Mouse (Mus musculus): ENCODE results near the gene Plekhg3. TPM values are rescaled to one million over a fixed set of nuclear protein-coding genes. Genes with fewer than 3 reads are reported as not detected.

Gene Plekhg3
- total RNA-seq, 2 experiments from 2014 or later, result 13.6 to 18.5 TPM

GRCm38 (mm10) chr12:76619847-76620246 lies 89.2 kb downstream of the Plekhg3 start:
- no peak for DNase-seq

DNA sequence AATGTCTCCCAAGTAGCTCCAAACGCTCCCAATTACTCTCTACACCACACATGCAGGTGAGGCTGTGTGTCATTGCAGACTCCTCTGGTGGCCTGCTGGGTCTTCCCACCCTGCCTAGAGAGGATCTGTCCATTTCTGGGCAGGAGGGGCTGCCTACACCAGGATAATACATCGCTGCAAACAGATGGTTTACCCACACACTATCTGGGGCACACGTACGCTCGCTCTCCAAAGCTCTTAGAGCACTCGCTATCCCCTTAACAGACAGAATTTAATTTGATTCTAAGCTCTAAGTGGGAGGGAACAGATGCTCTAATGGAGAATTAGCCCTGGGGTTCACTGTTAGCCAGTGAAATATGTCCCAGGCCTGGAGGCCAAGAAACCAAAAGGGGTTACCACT lies 92.7 kb downstream of the Plekhg3 start:
- no peak for DNase-seq

Small RNAs within 50 kb of the gene (microRNA-seq; reads per million reads assigned to microRNA genes)
- 0 to 0.32 reads per million in 2 experiments for gene Mir5135

Other genes starting within 250 kb of the Plekhg3 start
- gene Akap5, start 206.0 kb upstream of the Plekhg3 start, total RNA-seq (2021), result 1 to 10 TPM; 1.8 to 2.1 TPM
- gene Zbtb25, start 161.3 kb upstream of the Plekhg3 start, total RNA-seq (2021), result 10 to 100 TPM; 10.6 to 11.0 TPM
- gene Zbtb1, start 160.6 kb upstream of the Plekhg3 start, total RNA-seq (2021), result 1 to 10 TPM; 5.1 to 7.0 TPM
- 1 to 10 TPM; 7.4 to 8.7 TPM for gene Hspa2, start 126.7 kb upstream of the Plekhg3 start, total RNA-seq (2021)
- under 1 TPM; 0.34 to 0.38 TPM for gene Ppp1r36, start 113.4 kb upstream of the Plekhg3 start, total RNA-seq (2021)
- gene Sptb, start 179.7 kb downstream of the Plekhg3 start, total RNA-seq (2021), result 100 to 1,000 TPM; 102 TPM
- gene Churc1, start 234.6 kb downstream of the Plekhg3 start, total RNA-seq (2021), result 10 to 100 TPM; 48.1 to 55.1 TPM
- gene Fntb, start 234.7 kb downstream of the Plekhg3 start, total RNA-seq (2021), result 10 to 100 TPM; 17.0 to 18.1 TPM